14 mouse cellular contexts compared by ENCODE assay signal in the genomic region with DNA sequence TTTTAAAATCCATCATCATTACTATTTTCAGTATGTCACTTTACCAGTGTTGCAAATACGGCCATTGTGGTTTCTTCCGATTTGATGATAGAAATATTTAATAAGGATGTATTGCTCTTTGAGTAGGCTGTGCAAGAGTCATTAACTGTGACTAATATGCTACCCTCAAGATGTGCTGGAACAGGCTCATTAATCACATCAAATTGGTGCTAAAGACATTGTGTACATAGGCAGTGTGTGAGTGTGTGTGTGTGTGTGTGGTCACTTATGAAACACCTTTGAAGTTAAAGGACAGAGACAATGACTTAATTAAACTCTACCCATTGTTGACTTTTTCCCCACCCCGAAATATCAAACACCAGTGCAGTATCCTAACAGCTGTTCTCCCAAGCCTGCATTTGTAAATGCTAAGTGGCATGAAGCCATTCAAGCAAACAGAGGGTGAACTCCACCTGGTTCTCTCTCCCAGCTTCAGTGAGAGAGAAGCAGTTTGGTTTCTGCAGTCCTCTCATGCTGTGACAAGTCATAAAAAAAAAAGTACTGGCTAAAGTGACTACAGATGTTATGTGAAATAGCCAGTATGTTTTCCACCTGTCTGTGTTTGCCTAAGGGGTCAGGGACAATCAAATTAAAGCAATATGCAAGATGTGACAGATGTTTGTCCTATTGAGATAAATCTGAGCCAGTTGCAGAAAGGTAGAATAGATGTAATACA.
DNase-seq lines count a peak whose midpoint lies in the region; ATAC-seq lines count a peak whose summit lies in the region.
"Had no signal": no experiment of that assay in that cellular context is flagged by ENCODE, and none has a peak within 500 bp of the region (broad histone marks: within the 10 kb centered on the region; RNA-seq: fewer than 3 reads in every experiment).

No protein-coding gene starts in this region.

- no peak for DNase-seq in kidney, postnatal 25 days
- DNase-seq in embryo, embryonic 10.5 days (ENCODE audit: low spot score), result peak; percentile 46
- DNase-seq in hindbrain, embryonic 14.5 days (ENCODE audit: low spot score), result no peak
- no peak for DNase-seq in frontal cortex, postnatal 25 days (ENCODE audit: low spot score in 2 of 2)
- DNase-seq in cerebellum, postnatal 36 days, result no peak
- DNase-seq: adrenal gland, postnatal 10 days; cerebellum, postnatal 14 days; gastrocnemius, postnatal 36 days had no signal

- H3K36me3 ChIP-seq in kidney, embryonic 14.5 days (ENCODE audit: control insufficient read depth, insufficient read depth, low read length), result no peaks in the 10 kb centered on the region
- H3K36me3 ChIP-seq in hindbrain, embryonic 14.5 days (replicated peaks; ENCODE audit: control insufficient read depth, insufficient read depth), result no peaks in the 10 kb centered on the region
- H3K36me3 ChIP-seq in neural tube, embryonic 14.5 days (ENCODE audit: control insufficient read depth, insufficient read depth, low read length), result no peaks in the 10 kb centered on the region
- H3K36me3 ChIP-seq: G1E; heart, embryonic 15.5 days; liver, embryonic 12.5 days had no signal

- no peaks in the 10 kb centered on the region; the same call in 1 of the 2 replicates for H3K4me1 ChIP-seq in kidney, embryonic 14.5 days (ENCODE audit: control insufficient read depth, insufficient read depth, low read length)
- H3K4me1 ChIP-seq in hindbrain, embryonic 14.5 days (replicated peaks; ENCODE audit: control insufficient read depth, insufficient read depth, low read length), result no peaks in the 10 kb centered on the region
- no peaks in the 10 kb centered on the region for H3K4me1 ChIP-seq in neural tube, embryonic 14.5 days (ENCODE audit: control insufficient read depth, insufficient read depth, low read length)
- H3K4me1 ChIP-seq: heart, embryonic 15.5 days; liver, embryonic 12.5 days; megakaryocyte, embryonic 14.5 days had no signal

- H3K9me3 ChIP-seq in kidney, embryonic 14.5 days (ENCODE audit: control insufficient read depth, low read length), result no peaks in the 10 kb centered on the region
- H3K9me3 ChIP-seq in hindbrain, embryonic 14.5 days (ENCODE audit: control insufficient read depth, low read length), result no peaks in the 10 kb centered on the region
- no peaks in the 10 kb centered on the region for H3K9me3 ChIP-seq in neural tube, embryonic 14.5 days (ENCODE audit: control insufficient read depth, low read length)
- H3K9me3 ChIP-seq: G1E; heart, embryonic 15.5 days; liver, embryonic 12.5 days had no signal

- H3K27me3 ChIP-seq in kidney, embryonic 14.5 days (ENCODE audit: control insufficient read depth, insufficient read depth, low read length), result no peaks in the 10 kb centered on the region
- no peaks in the 10 kb centered on the region for H3K27me3 ChIP-seq in hindbrain, embryonic 14.5 days (ENCODE audit: control insufficient read depth, insufficient read depth, low read length)
- no peaks in the 10 kb centered on the region for H3K27me3 ChIP-seq in neural tube, embryonic 14.5 days (ENCODE audit: control insufficient read depth, insufficient read depth, low read length)
- H3K27me3 ChIP-seq: heart, embryonic 15.5 days; liver, embryonic 12.5 days; megakaryocyte, embryonic 14.5 days had no signal

- H3K4me3 ChIP-seq in kidney, embryonic 14.5 days (ENCODE audit: low read length), result no peak overlapping the region
- H3K4me3 ChIP-seq in hindbrain, embryonic 14.5 days (replicated peaks; ENCODE audit: low read length), result no peak overlapping the region
- no peak overlapping the region for H3K4me3 ChIP-seq in neural tube, embryonic 14.5 days (ENCODE audit: low read depth, low read length)
- H3K4me3 ChIP-seq: heart, embryonic 15.5 days; liver, embryonic 12.5 days; megakaryocyte, embryonic 14.5 days had no signal

- H3K9ac ChIP-seq in kidney, embryonic 14.5 days (ENCODE audit: low read depth, low read length), result no peak overlapping the region
- no peak overlapping the region for H3K9ac ChIP-seq in hindbrain, embryonic 14.5 days
- no peak overlapping the region for H3K9ac ChIP-seq in neural tube, embryonic 14.5 days (replicated peaks; ENCODE audit: low read depth, low read length)
- H3K9ac ChIP-seq: heart, embryonic 15.5 days; liver, embryonic 12.5 days had no signal

- WGBS in kidney, embryonic 14.5 days, result 39% methylated on average over 3 of the region's 3 CpGs
- 53% methylated on average over 3 of the region's 3 CpGs for WGBS in hindbrain, embryonic 14.5 days
- WGBS in neural tube, embryonic 14.5 days, result 32% methylated on average over 3 of the region's 3 CpGs

- no peak overlapping the region for H3K27ac ChIP-seq in kidney, embryonic 14.5 days (ENCODE audit: low read depth, low read length)
- no peak overlapping the region for H3K27ac ChIP-seq in hindbrain, embryonic 14.5 days
- no peak overlapping the region for H3K27ac ChIP-seq in neural tube, embryonic 14.5 days (ENCODE audit: low read depth, low read length)
- H3K27ac ChIP-seq: heart, embryonic 15.5 days; liver, embryonic 12.5 days had no signal

- peak; percentile 94 for ATAC-seq in kidney, embryonic 14.5 days (ENCODE audit: low FRiP score, low TSS enrichment)
- ATAC-seq in hindbrain, embryonic 14.5 days (ENCODE audit: low FRiP score), result peak; percentile 60; the same call in 1 of the 2 replicates
- ATAC-seq in neural tube, embryonic 14.5 days (ENCODE audit: low read depth), result peak; percentile 46; the same call in 1 of the 2 replicates
- ATAC-seq: liver, embryonic 12.5 days had no signal

- no peak overlapping the region for H3K4me2 ChIP-seq in kidney, embryonic 14.5 days (replicated peaks; ENCODE audit: low read depth, low read length)
- H3K4me2 ChIP-seq in hindbrain, embryonic 14.5 days (replicated peaks), result no peak overlapping the region
- no peak overlapping the region for H3K4me2 ChIP-seq in neural tube, embryonic 14.5 days (ENCODE audit: low read depth, low read length)
- H3K4me2 ChIP-seq: heart, embryonic 15.5 days; liver, embryonic 12.5 days had no signal
